Mouse (Mus musculus) right cerebral cortex, postnatal 10 days (tissue): ENCODE results near the gene Pkhd1.
"Not testable (repeated sequence)": the region's sequence is repeated elsewhere in the genome, so short reads cannot be mapped to it uniquely, and the experiment has no call there.

Experiments
- DNase-seq, 2 experiments: peaks; one replicate each; pipeline ENCODE4 v3.0.0; 2021; ENCODE audit warnings: low spot score in 2 of 2

Pkhd1 gene

DNA sequence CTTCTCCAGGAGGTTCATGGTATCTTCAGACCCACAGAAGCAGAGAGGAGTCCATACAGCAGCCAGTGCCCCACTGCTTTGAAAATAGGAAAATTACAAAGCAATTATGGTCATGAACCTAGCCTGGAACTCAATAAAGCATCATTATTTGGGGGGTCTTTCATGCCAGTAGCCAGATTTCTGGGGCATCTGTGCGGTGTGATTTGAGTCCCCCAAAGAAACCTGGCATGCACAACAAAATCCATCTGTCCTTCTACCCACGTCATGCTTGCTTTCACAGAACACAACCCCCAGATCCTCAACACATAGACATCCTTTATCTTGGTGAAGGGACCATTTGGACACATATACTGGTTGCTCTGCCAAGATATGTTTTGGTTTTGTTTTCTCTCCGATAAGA is 316.2 kb downstream of the Pkhd1 start:
- no peak for DNase-seq

DNA sequence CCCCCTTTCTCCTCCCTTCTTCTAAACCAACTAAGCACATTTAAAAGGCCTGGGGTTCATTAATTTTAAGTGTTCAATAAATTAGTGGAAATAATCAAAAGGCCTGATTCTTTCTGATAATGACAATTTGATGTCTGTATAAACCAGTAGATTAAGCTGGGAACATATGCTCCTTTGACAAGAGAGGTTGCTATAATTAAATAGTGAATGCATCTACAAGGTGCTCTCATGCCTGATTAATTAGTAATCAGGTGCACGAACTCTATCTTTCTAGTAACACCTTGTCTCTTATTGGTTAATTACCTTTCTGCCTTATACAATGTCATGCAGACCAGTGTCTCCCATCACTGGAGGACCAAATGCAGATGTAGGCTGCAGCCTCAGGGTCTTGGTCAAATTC is 329.2 kb downstream of the Pkhd1 start:
- DNase-seq = no peak

DNA sequence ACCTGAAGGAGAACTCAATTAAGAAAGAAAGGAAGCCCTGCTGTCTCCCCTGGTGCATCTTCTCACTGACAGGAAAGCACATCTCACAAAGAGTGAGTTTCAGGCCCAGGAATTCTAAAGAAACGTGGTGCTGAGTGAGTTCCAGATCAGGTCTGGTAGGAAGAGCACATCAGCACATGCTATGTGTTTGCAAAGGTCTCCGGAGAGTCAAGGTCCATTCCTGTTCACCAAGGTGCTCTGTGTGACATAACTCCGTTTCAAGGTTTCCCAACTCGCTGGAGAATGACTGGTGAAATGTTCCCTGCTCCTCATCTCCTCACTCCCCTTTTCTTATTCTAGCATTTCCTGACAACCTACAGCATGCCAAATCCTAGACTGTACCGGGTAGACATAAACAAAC is 357.5 kb downstream of the Pkhd1 start:
- DNase-seq = no peak

- no peak for DNase-seq
Measured at GRCm38 (mm10) chr1:20248169-20248568, 369.7 kb downstream of the Pkhd1 start.

DNA sequence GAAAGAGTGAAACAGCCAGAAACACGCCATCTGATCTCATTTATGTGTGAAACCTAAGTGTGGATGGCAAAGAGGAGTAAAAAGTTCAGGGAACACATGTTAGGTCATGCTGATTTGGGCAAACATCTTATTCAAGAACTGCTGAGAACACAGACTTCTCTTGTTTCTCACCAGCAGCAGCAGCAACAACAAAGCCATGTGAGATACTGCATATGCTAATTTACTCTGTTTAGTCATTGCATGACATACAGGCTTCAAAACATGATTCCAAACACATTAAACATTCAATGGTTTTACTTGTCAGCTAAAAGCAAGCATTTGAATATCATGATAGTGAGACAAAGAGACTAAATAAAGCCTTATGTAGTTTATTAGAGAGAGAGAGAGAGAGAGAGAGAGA is 401.2 kb downstream of the Pkhd1 start:
- DNase-seq = no peak

GRCm38 (mm10) chr1:20190444-20190843 is 427.4 kb downstream of the Pkhd1 start:
- no peak for DNase-seq

DNA sequence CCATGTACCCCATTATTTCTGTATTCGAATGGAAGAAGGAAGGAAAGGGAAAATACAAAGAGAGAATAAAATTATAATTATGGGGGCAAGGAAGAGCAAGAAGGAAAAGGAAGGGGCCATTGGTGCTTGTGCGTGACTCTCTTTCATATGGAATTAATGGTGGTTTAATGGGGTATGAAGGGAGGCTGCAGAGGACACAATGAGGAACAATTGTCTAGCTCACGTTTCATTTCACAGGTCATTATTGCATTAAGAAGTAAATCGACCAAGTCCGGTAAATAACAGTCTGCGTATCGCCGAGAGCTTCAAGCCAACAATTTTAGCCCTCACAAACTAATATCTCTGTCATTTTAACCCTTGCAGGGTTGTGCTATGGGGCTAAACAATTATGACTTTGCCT is 437.7 kb downstream of the Pkhd1 start:
- DNase-seq = no peak

GRCm38 (mm10) chr1:20171199-20171598 is 446.7 kb downstream of the Pkhd1 start:
- DNase-seq = no peak

- DNase-seq = not testable (repeated sequence)
Measured at GRCm38 (mm10) chr1:20150627-20151026, 467.2 kb downstream of the Pkhd1 start.

GRCm38 (mm10) chr1:20150016-20150415 is 467.8 kb downstream of the Pkhd1 start:
- no peak for DNase-seq

DNA sequence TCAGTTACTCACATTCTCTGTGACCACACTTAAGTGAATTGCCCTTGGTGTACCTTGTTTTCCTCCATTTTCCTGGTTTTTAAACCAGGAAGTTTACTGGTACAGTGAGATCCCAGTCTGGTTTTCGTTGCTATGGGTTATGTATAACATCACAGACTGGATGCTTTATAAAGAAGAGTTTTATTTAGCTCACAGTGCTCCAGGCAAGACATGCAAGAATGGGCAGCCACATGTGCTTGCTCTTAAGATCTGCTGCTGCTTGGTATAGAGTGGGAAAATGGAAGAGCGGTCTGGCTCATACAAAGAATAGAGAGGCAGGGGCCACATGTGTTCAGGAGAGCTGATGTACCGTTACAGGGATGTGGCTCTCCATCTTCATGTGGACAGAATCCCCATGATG is 481.7 kb downstream of the Pkhd1 start:
- peak; percentile 35 to 57 for DNase-seq

DNA sequence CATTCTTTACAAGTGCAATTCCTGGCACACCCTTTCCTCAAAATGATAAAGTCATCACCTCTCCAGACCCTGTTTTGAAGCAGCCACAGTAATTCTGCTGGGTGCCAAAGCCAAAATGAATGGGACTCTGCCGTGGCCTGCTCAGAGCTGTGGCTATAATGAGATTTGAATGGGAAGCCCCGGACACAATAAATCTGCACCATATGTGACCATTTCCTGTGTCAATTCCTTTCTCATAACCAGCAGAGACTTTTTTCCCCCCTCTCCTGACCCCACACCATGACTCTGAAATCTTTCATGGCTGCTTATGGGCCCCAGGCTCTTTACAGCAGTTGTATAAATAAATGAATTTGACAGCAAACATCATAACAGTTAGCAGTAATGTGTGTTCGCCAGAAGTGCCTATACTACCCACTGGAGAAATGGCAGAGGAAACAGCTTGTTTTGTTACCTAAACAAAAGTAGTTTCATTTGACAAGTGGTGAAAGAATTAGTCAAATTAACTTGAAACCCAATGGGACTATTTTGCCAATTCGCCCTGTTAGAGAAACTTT is 482.7 kb downstream of the Pkhd1 start:
- DNase-seq = no peak

GRCm38 (mm10) chr1:20133636-20134035 is 484.2 kb downstream of the Pkhd1 start:
- no peak for DNase-seq

GRCm38 (mm10) chr1:20131786-20132596 is 485.9 kb downstream of the Pkhd1 start:
- no peak for DNase-seq

- DNase-seq = no peak
Measured at GRCm38 (mm10) chr1:20117331-20117730, 500.5 kb downstream of the Pkhd1 start.

DNA sequence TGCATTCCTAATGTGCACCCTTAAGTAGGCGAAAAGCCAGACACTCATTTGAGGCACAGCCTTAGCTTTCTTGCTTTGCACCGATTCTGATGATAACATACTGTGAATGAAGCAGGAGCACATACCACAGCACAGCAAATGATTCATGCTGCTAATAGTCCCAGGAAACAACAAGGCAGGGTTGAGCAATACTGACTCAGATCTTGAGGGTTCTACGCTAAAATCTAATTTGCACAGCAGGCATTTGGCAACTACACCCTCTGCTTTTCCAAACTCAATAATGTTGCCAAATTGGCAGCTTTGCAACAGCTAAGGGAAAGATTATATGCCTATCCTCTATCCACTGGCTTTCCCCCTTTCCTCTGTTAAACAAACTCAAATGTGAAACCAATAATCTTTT is 548.1 kb downstream of the Pkhd1 start:
- peak; percentile 18 to 22 for DNase-seq

GRCm38 (mm10) chr1:20058245-20058644 is 559.6 kb downstream of the Pkhd1 start:
- DNase-seq = peak; percentile 25 to 39

DNA sequence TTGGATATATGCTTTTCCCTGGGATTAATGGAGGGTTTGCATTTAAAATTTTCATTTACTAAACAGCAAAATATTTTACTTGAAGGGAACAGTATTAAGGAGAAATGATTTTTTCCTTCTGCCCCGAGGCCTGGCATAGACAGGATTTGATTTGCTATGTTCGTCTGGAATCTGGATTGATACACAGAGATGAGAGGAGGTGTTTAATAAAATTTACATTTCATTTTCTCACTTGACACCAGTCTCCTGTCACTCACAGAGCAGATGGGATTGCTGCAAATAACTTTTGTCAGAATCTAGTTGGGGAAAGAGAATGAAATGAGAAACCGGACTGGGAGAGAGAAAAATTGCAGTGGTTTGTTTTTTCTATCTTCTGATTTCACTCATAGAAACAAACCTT is 578.5 kb downstream of the Pkhd1 start:
- DNase-seq = no peak

DNA sequence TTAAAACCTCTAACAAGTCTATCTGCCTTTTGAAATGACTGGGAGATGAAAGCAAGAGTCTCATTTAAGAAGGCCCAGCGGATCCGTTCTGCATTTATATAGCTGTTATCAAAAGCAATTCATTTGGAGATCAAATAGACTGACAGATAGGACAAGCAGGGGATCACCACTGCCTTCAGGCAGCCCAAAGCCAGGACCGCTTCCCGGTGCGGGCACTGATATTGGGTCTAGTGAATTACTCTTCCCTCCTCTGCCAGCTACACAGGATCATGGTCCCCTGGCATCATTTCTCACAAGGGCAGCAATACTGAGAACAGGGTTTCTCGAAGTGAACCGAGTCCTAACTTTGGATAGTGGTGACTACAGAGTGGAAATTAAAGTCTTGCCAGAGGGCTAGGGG is 582.6 kb downstream of the Pkhd1 start:
- DNase-seq = no peak

DNA sequence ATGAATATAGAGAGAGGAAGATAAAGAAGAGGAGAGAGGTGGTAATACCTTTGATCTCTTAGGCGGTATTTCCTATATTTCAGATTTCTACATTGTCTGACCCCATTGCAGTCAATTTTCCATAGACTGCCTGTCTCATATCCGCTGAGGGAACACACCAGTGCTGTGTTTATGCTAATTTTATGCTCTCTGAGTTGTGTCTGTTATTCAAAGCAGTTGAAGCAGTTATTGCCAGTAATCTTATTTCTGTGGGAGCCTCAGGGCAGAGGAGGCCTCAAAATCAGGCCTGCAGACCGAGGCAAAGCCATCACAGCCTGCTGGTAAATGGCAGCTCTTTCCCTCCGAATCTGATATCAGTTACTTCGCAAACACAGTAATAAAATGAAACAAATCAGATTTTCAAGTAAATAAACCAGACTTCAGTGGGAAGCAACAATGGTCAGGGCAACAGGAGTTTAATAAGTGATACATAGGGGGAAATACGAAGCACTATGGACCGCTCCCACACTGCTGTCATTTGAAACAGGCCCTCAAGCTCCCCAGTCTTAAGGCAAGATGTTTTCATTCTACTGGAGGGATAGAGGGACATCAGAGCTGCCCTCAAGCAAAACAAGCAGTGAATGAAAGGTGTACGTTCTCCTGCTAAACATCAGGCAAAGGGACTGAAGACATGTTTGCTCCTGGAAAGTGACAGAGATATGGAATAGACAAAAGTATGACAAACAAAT is 599.5 kb downstream of the Pkhd1 start:
- no peak for DNase-seq

DNA sequence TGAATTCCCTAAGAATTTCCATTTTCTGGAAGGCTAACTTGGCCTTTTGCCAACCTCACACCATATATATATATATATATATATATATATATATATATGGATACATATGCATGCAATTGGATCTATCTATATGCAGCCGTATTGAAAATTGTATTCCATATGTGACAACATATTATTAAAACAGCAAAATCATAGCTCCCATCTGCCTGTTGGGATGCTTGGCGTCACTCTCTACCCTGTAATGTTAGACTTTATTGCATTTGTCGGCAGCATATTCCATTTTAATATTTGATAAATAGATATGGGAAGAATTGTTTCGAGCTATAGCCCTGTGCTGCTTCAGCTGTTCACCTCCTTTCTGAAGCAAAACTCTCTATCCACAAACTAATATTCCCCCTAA is 600.2 kb downstream of the Pkhd1 start:
- no peak for DNase-seq
